ENCODE assay signal across 8 mouse cellular contexts in the genomic region with DNA sequence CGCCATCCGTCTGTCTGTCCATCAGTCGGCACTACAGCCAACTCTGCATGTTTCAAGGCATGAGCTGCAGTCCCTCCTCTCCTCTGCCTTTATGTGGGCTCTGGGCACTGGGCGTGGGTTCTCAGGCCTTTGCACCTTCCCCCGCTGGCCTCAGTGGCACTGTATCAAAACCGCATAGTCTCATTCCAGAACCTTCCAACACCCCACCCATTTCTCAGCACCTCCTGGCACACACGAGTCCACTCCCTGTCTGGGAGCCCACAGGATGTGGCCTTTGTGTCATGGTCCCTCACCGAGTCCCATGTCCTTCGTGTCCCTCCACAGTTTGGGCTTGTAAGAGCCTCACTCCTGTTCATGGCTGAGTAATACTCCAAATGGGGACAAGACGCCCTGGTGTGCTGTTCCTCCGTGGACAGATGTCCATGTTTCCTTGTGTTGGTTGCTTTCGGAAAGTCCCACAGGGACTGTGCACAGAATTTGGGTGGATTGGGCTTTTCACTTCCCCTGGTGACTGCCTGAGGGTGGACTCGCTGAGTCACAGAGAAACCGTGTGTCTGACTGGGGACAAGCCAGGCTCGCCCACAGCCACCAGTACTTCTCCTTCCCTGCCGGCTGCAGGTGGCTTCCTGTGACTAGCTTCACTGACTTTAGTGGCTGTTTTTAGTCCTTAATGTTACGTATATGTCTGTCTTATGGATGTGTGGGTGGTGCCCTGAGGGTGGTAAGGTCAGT. TPM values are rescaled to one million over a fixed set of nuclear protein-coding genes. Genes with fewer than 3 reads are reported as not detected.
DNase-seq lines count a peak whose midpoint lies in the region; ATAC-seq and TF ChIP-seq lines count a peak whose summit lies in the region.

No protein-coding gene starts in this region.

- H3K9me3 ChIP-seq in liver, postnatal 0 days (ENCODE audit: low read length) = no peaks in the 10 kb centered on the region

- peak; percentile 60 for ATAC-seq in frontal cortex, adult (ENCODE audit: low TSS enrichment)
- no peak for ATAC-seq in liver, postnatal 0 days
- no peak for ATAC-seq in megakaryocyte-erythroid progenitor cell, adult 5-6 weeks (replicated peaks; ENCODE audit: low FRiP score, low TSS enrichment, poor library complexity, severe bottlenecking)

- H3K4me2 ChIP-seq in liver, postnatal 0 days (ENCODE audit: low read depth, low read length) = peak overlapping the region; percentile 52

- TF ChIP-seq CTCF in liver, postnatal 0 days (IDR thresholded peaks at IDR 0.05; ENCODE audit: low read depth) = no peak; the same call in 1 of the 2 replicates

- peak overlapping the region; percentile 95 for H3K27ac ChIP-seq in liver, postnatal 0 days (ENCODE audit: low read depth)

- no peaks in the 10 kb centered on the region; the same call in 1 of the 2 replicates for H3K36me3 ChIP-seq in liver, postnatal 0 days (replicated peaks; ENCODE audit: insufficient read depth, low read length)

- H3K9ac ChIP-seq in liver, postnatal 0 days (replicated peaks) = no peak overlapping the region

- peaks cover 95% of the 10 kb centered on the region for H3K4me1 ChIP-seq in liver, postnatal 0 days (ENCODE audit: insufficient read depth)

- H3K27me3 ChIP-seq in liver, postnatal 0 days (ENCODE audit: insufficient read depth, low read length) = no peaks in the 10 kb centered on the region

- TF ChIP-seq EP300 in liver, postnatal 0 days (IDR thresholded peaks at IDR 0.05; ENCODE audit: low read depth) = no peak

- WGBS in liver, postnatal 0 days (ENCODE audit: insufficient replicate concordance) = 62% methylated on average over 17 of the region's 17 CpGs

- no peak for DNase-seq in frontal cortex, postnatal 14 days (ENCODE audit: low spot score in 2 of 2)
- peak; percentile 58 to 70 for DNase-seq in spleen, adult 18-20 months
- no peak for DNase-seq in spleen, postnatal 14 days (ENCODE audit: low spot score in 2 of 2)
- peak; percentile 58 for DNase-seq in liver, postnatal 0 days
- peak; percentile 83 for DNase-seq in telencephalon, adult 2 months (ENCODE audit: low read depth, low spot score)
- DNase-seq in gastrocnemius, adult 8-10 months (ENCODE audit: low spot score in 2 of 2) = no peak

- no peak overlapping the region; the same call in 1 of the 2 replicates for H3K4me3 ChIP-seq in liver, postnatal 0 days (ENCODE audit: low read depth, low read length)

RNA-seq across cellular contexts. Expression of a gene that starts 5.8 kb away (rescaled TPM):
- polyA plus RNA-seq in liver, postnatal 0 days (2015; fragmentation: Nextera tagmentation; extraction: Ambion mirVana) = 8.8 and 9.7 TPM in 2 replicates
- 10 to 100 TPM; 18.5 to 22.8 (median 21.9) TPM for total RNA-seq in gastrocnemius, adult 8-10 months (2022)
- total RNA-seq in megakaryocyte-erythroid progenitor cell, adult 5-6 weeks (2014; fragmentation: Nextera tagmentation) = 40.4 and 51.0 TPM in 2 replicates
- 17.3 and 26.2 TPM in 2 replicates for total RNA-seq in megakaryocyte-erythroid progenitor cell, adult 5-6 weeks (2017)

RNA-seq across cellular contexts. Expression of a gene that starts 7.2 kb away (rescaled TPM):
- polyA plus RNA-seq in liver, postnatal 0 days (2015; fragmentation: Nextera tagmentation; extraction: Ambion mirVana) = 1.7 and 1.8 TPM in 2 replicates
- total RNA-seq in gastrocnemius, adult 8-10 months (2022) = not detected
- total RNA-seq in megakaryocyte-erythroid progenitor cell, adult 5-6 weeks (2014; fragmentation: Nextera tagmentation) = 0.81 and 7.3 TPM in 2 replicates
- 1.3 and 2.5 TPM in 2 replicates for total RNA-seq in megakaryocyte-erythroid progenitor cell, adult 5-6 weeks (2017)

RNA-seq across cellular contexts. Expression of a gene that starts 22.4 kb away (rescaled TPM):
- 12.4 and 12.9 TPM in 2 replicates for polyA plus RNA-seq in liver, postnatal 0 days (2015; fragmentation: Nextera tagmentation; extraction: Ambion mirVana)
- total RNA-seq in gastrocnemius, adult 8-10 months (2022) = 10 to 100 TPM in 1 of 4 experiments, 1 to 10 TPM in 3; 9.4 to 11.3 (median 9.8) TPM
- total RNA-seq in megakaryocyte-erythroid progenitor cell, adult 5-6 weeks (2014; fragmentation: Nextera tagmentation) = 26.4 and 46.2 TPM in 2 replicates
- 30.4 and 33.4 TPM in 2 replicates for total RNA-seq in megakaryocyte-erythroid progenitor cell, adult 5-6 weeks (2017)

RNA-seq across cellular contexts. Expression of a gene that starts 30.0 kb away (rescaled TPM):
- 5.2 and 5.4 TPM in 2 replicates for polyA plus RNA-seq in liver, postnatal 0 days (2015; fragmentation: Nextera tagmentation; extraction: Ambion mirVana)
- total RNA-seq in gastrocnemius, adult 8-10 months (2022) = under 1 TPM; 0.12 to 0.36 (median 0.19) TPM
- 0.66 and 2.3 TPM in 2 replicates for total RNA-seq in megakaryocyte-erythroid progenitor cell, adult 5-6 weeks (2014; fragmentation: Nextera tagmentation)
- 0.52 TPM in 1 of 2 replicates, not detected in the other for total RNA-seq in megakaryocyte-erythroid progenitor cell, adult 5-6 weeks (2017)

RNA-seq across cellular contexts. Expression of a gene that starts 31.8 kb away (rescaled TPM):
- polyA plus RNA-seq in liver, postnatal 0 days (2015; fragmentation: Nextera tagmentation; extraction: Ambion mirVana) = 21.1 and 23.2 TPM in 2 replicates
- total RNA-seq in gastrocnemius, adult 8-10 months (2022) = 100 to 1,000 TPM in 2 of 4 experiments, 10 to 100 TPM in 2; 94.6 to 106 (median 98.8) TPM
- 28.9 and 32.6 TPM in 2 replicates for total RNA-seq in megakaryocyte-erythroid progenitor cell, adult 5-6 weeks (2014; fragmentation: Nextera tagmentation)
- total RNA-seq in megakaryocyte-erythroid progenitor cell, adult 5-6 weeks (2017) = 2.6 and 16.7 TPM in 2 replicates

Comparison
In these comparisons a context has a peak if more than half of its experiments do, and no peak if none do; other contexts are left out.
1. DNase-seq: peak in spleen, adult 18-20 months (2 of 2), liver, postnatal 0 days (single experiment) and telencephalon, adult 2 months (single experiment); none in frontal cortex, postnatal 14 days (0 of 2), spleen, postnatal 14 days (0 of 2) and gastrocnemius, adult 8-10 months (0 of 2).